Mouse (Mus musculus): ENCODE measurements around the gene Nipa2.

- TF ChIP-seq CTCF (IDR thresholded peaks at IDR 0.05) (no peak), EP300 (IDR thresholded peaks at IDR 0.05) (no peak)
Observed at GRCm38 (mm10) chr7:55909519-55909918, 52.8 kb downstream of the Nipa2 start.

All from lung, postnatal 0 days (tissue).